Mouse (Mus musculus): ENCODE measurements around the gene Csrnp3.

Gene Csrnp3

GRCm38 (mm10) chr2:66009677-66010076 lies 164.1 kb downstream of the Csrnp3 start:
- DNase-seq (ENCODE audit: low read depth, low spot score): no peak

- DNase-seq (ENCODE audit: low read depth, low spot score): no peak
Observed at GRCm38 (mm10) chr2:66018711-66019110, 173.1 kb downstream of the Csrnp3 start.

- DNase-seq (ENCODE audit: low read depth, low spot score): no peak
Observed at GRCm38 (mm10) chr2:66019235-66019634, 173.7 kb downstream of the Csrnp3 start.

GRCm38 (mm10) chr2:66023419-66023818 lies 177.9 kb downstream of the Csrnp3 start:
- no peak for DNase-seq (ENCODE audit: low read depth, low spot score)

GRCm38 (mm10) chr2:66024837-66025236 lies 179.3 kb downstream of the Csrnp3 start:
- DNase-seq (ENCODE audit: low read depth, low spot score): no peak

GRCm38 (mm10) chr2:66028812-66029211 lies 183.2 kb downstream of the Csrnp3 start:
- DNase-seq (ENCODE audit: low read depth, low spot score): no peak

GRCm38 (mm10) chr2:66034907-66035679 lies 189.5 kb downstream of the Csrnp3 start:
- DNase-seq (ENCODE audit: low read depth, low spot score): no peak

GRCm38 (mm10) chr2:66040611-66041010 lies 195.0 kb downstream of the Csrnp3 start:
- DNase-seq (ENCODE audit: low read depth, low spot score): no peak

- DNase-seq (ENCODE audit: low read depth, low spot score): no peak
Observed at GRCm38 (mm10) chr2:66041203-66041916, 195.8 kb downstream of the Csrnp3 start.

- peak; percentile 8 for DNase-seq (ENCODE audit: low read depth, low spot score)
Observed at GRCm38 (mm10) chr2:66041917-66042419, 196.4 kb downstream of the Csrnp3 start.

GRCm38 (mm10) chr2:66043441-66044404 lies 198.2 kb downstream of the Csrnp3 start:
- DNase-seq (ENCODE audit: low read depth, low spot score): no peak

GRCm38 (mm10) chr2:66044405-66045089 lies 199.0 kb downstream of the Csrnp3 start:
- DNase-seq (ENCODE audit: low read depth, low spot score): no peak

GRCm38 (mm10) chr2:66063291-66063690 lies 217.7 kb downstream of the Csrnp3 start:
- no peak for DNase-seq (ENCODE audit: low read depth, low spot score)

- DNase-seq (ENCODE audit: low read depth, low spot score): no peak
Observed at GRCm38 (mm10) chr2:66069454-66069853, 223.9 kb downstream of the Csrnp3 start.

- DNase-seq (ENCODE audit: low read depth, low spot score): no peak
Observed at GRCm38 (mm10) chr2:66080731-66081130, 235.2 kb downstream of the Csrnp3 start.
